Mouse (Mus musculus): Measurements from ENCODE around the gene Per3.

Gene Per3

DNA sequence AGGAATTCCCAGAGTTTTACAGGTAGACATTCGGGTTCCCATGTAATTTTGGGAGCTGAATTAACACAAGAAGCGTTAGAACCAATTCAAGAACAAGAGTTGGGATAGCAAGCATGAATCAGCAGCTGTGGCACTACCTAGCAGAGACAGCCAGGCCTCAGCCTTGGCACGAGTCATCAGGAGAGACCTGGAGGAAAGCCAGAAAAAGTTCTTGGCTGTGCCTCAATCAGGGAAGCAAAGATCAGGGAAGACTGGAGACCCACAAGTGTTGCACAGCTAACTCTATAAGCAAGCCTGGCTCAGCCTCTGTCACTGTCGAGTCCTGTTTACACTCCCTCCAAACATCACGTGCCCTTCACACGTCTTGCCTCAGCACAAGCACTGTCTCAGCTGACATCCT, 82.2 kb downstream of the Per3 start:
- intact Hi-C loops (cut with DNase I), result loop anchor here (5.0 kb wide), 1 partner anchor 305 kb away; no protein-coding TSS in a partner anchor

- intact Hi-C loops (cut with DNase I), result no loop called here
These were observed 85.9 kb downstream of the Per3 start for GRCm38 (mm10) chr4:150958536-150958935.

DNA sequence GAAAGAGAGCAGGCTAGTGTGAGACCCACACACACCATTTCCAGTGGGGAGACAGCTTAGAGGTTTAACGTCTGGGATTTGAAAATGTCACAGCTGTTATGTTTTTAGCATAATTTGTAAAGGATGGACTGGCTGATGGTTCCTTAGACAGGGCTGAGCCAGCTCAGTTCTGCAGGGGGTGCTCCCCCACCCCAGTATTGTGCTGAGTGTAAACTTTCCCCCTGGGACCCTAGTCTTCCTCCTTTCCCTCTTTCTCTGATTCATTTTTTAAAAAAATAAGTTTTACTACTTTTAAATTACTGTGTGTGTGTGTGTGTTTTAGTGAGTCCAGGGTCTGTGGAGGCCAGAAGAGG, 87.4 kb downstream of the Per3 start:
- intact Hi-C loops (cut with DNase I), result no loop called here

DNA sequence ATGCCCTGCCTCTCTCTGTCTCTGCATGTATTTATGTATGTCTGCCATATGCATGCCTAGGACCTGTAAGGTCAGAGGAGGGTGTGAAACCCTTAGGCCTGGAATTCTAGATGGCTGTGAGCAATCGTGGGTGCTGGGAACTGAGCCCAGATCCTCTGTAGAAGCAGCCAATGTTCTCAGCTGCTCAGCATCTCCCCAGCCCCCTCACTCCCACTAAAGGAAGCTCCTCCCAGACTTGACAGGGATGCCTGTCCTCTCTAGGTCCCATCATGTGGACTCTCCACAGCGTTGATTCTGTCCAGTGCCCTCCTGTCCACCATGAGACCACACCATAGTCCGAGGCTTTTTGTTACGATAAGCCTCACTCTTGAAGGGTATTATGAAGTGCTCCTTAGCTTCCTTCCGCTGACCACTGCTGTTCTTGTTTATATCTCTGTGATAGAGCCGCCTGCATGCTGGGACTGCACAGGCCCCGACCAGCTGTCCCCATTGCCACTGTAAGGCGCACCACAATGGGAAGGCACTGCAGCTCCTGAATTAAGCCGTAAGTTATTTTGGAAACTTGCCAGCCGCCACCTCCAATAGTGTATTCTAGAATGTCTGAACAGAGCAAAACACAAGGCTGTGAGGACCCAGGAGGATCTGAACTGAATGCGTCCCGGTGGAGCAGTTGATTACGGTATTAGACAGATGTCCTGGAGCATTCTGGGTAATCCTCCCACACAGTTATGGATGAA, 87.9 kb downstream of the Per3 start:
- intact Hi-C loops (cut with DNase I), result no loop called here

All from adrenal gland (tissue).